Mouse (Mus musculus) heart, embryonic 14.5 days (tissue): ENCODE results near the gene Xpnpep2. TPM values are rescaled to one million over a fixed set of nuclear protein-coding genes. Genes with fewer than 3 reads are reported as not detected.
A peak's percentile ranks its signal among the peaks of the same experiment; 100 is the strongest.

Source experiments
- ATAC-seq: fragments of 200-750 bp; cut with Nextera tagmentation; 2 replicates; pipeline ENCODE4 v1.8.0; 2017; ENCODE audit warnings: low read depth, moderate TSS enrichment; ENCODE audit not compliant: insufficient number of reproducible peaks, insufficient read depth, low FRiP score
- H3K27ac ChIP-seq, 2 experiments: fragments of 200-500 bp in 1 of 2; fragments of 300-500 bp in 1 of 2; sonication (generic) in 1 of 2; replicated peaks in 1 of 2; 2 replicates each; pipeline ENCODE4 v1.5.1; 2012 to 2014; ENCODE audit warnings: low read depth in 2 of 2, low read length in 2 of 2, control low read depth in 1 of 2, mild to moderate bottlenecking in 1 of 2, mixed read lengths in 1 of 2; ENCODE audit not compliant: control insufficient read depth in 1 of 2, insufficient read depth in 1 of 2
- H3K27me3 ChIP-seq: fragments of 300-500 bp; sonication (generic); 2 replicates; pipeline ENCODE4 v1.6.1; 2014; ENCODE audit warnings: mild to moderate bottlenecking, low read length, control low read depth; ENCODE audit not compliant: control insufficient read depth, insufficient read depth
- H3K36me3 ChIP-seq: fragments of 300-500 bp; sonication (generic); 2 replicates; pipeline ENCODE4 v1.6.1; 2014; ENCODE audit warnings: mild to moderate bottlenecking, control low read depth, low read length, mixed read lengths; ENCODE audit not compliant: control insufficient read depth, insufficient read depth
- H3K4me1 ChIP-seq, 2 experiments: fragments of 200-500 bp in 1 of 2; fragments of 300-500 bp in 1 of 2; sonication (generic) in 1 of 2; 2 replicates each; pipeline ENCODE4 v1.6.1; 2012 to 2014; ENCODE audit warnings: low read length in 2 of 2, control low read depth in 1 of 2, mixed read lengths in 1 of 2; ENCODE audit not compliant: control insufficient read depth in 2 of 2, insufficient read depth in 2 of 2
- H3K4me2 ChIP-seq: fragments of 300-500 bp; sonication (generic); 2 replicates; pipeline ENCODE4 v1.6.1; 2014; ENCODE audit warnings: mild to moderate bottlenecking, low read length
- H3K4me3 ChIP-seq, 2 experiments: fragments of 200-500 bp in 1 of 2; fragments of 300-500 bp in 1 of 2; sonication (generic) in 1 of 2; 2 replicates each; pipeline ENCODE4 v1.5.1; 2012 to 2014; ENCODE audit warnings: low read length in 2 of 2, mild to moderate bottlenecking in 2 of 2, control low read depth in 1 of 2, low read depth in 1 of 2, moderate library complexity in 1 of 2; ENCODE audit not compliant: control insufficient read depth in 1 of 2, insufficient read depth in 1 of 2
- H3K9ac ChIP-seq: fragments of 300-500 bp; sonication (generic); 2 replicates; pipeline ENCODE4 v1.6.1; 2014; ENCODE audit warnings: mild to moderate bottlenecking, low read length
- H3K9me3 ChIP-seq: fragments of 300-500 bp; sonication (generic); 2 replicates; pipeline ENCODE4 v1.6.1; 2016; ENCODE audit warnings: low read length, control low read depth; ENCODE audit not compliant: control insufficient read depth
- WGBS: fragments of 180-500 bp; shearing (Covaris S2); extraction: QIAGEN DNeasy Blood & Tissue Kit; methylation state at CpG from one replicate; pipeline ENCODE4 v1.1.7; 2014; 5-methylcytosine and 5-hydroxymethylcytosine counted together
- polyA plus RNA-seq: library from polyadenylated mRNA; unstranded; fragments of >200 nt; fragmentation: Nextera tagmentation; extraction: Ambion mirVana; gene quantifications from 2 replicates; pipeline ENCODE4 v1.2.1, GENCODE M21; 2014

Gene Xpnpep2
- polyA plus RNA-seq, 1 experiment from 2014 or later = 0.72 TPM

DNA sequence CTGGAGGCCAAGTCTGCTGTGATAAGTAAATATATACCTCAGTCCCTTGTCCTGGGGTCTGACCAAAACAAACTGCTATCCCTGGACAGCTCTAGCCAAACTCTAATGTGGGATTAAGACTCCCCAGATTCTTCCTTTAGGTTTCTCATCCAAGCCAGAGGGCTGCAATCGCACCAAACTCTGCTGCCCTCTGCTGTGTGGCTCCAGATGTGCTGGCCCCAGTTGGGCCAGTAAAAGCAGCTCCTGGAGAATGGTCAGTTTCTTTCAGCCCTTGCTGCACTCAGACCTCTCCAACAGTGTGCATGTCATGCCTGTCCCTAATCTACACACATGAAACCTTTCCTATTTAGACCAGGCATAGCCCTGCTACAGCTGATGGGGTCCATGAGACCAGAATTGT lies 8.7 kb upstream of the Xpnpep2 start:
- Histone ChIP-seq H3K27me3 (0 out of 2 replicates have a peak, but pooled peaks cover 3% of the 10 kb centered on the region), H3K4me3 (no peak overlapping the region), H3K27ac (no peak overlapping the region), H3K36me3 (no peaks in the 10 kb centered on the region), H3K4me2 (no peak overlapping the region), H3K9me3 (no peaks in the 10 kb centered on the region), H3K4me1 (no peaks in the 10 kb centered on the region), H3K9ac (no peak overlapping the region)
- no peak for ATAC-seq
- 31% methylated on average over 1 of the region's 1 CpGs for WGBS

GRCm38 (mm10) chrX:48103256-48103655 lies 5.3 kb upstream of the Xpnpep2 start:
- no peaks in the 10 kb centered on the region for H3K36me3 ChIP-seq
- no peak for ATAC-seq
- no peaks in the 10 kb centered on the region for H3K27me3 ChIP-seq
- H3K9me3 ChIP-seq = no peaks in the 10 kb centered on the region
- no peaks in the 10 kb centered on the region; a peak in 1 of 4 replicates for H3K4me1 ChIP-seq
- H3K4me2 ChIP-seq = no peak overlapping the region
- H3K4me3 ChIP-seq = no peak overlapping the region
- H3K9ac ChIP-seq = no peak overlapping the region
- H3K27ac ChIP-seq = no peak overlapping the region
- 77% methylated on average over 3 of the region's 3 CpGs for WGBS

DNA sequence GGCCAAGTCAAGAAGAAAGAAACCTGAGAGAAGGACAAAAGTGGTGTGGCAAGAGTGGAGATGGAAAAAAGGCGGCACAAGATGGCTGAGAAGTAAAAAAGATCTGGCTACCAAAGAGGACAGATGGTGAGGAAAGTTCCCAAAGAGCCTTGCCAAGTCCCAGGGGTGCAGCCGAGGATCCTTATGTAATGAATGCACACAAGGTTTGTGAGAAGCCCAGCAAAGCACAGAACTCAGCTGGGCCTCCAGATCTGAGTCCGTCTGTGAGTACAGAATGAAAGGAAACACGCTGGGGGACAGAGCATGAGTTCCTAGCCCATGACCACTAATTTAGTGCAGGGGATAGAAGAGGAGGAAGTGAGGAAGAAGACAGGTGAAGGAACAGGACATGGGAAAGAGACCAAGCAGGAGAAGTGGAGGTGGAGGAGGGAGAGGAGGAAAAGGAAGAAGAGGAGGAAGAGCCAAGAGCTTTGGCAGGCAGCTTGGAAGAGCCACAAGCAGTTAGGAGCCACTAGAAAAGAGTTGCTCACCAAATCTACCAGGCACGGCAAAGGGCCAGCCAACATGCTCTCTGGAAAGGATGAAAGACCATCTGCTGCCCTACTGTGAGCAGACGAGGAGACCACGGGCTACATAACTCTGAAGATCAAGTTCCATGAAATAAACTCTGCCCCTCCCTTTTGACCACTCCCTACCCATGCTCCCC lies 3.6 kb upstream of the Xpnpep2 start:
- no peaks in the 10 kb centered on the region for H3K27me3 ChIP-seq
- 75% methylated on average over 7 of the region's 7 CpGs for WGBS
- no peak overlapping the region for H3K27ac ChIP-seq
- H3K9ac ChIP-seq = no peak overlapping the region
- H3K4me2 ChIP-seq = no peak overlapping the region
- no peaks in the 10 kb centered on the region for H3K36me3 ChIP-seq
- H3K9me3 ChIP-seq = no peaks in the 10 kb centered on the region
- no peak for ATAC-seq
- H3K4me3 ChIP-seq = no peak overlapping the region
- no peaks in the 10 kb centered on the region; a peak in 1 of 4 replicates for H3K4me1 ChIP-seq

DNA sequence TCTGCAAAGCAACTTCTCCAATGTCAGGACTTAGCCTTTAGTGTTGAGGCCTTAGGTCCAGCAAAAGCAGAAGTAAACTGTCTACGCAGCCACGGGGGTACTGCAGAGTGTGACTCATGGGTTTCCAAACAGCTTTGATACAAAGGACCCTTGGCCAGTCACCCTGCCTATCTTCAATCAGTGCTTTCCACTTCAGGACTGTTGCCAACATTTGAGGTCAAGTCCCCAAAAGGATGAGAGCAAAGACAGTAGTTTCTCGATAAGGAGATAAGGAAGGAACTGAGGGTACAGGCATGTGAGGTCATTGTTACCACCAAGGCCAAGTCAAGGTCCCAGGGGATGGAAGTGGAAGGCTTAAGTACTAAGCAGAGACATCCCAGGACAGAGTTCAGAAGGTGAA lies 2.3 kb upstream of the Xpnpep2 start:
- Histone ChIP-seq H3K9ac (no peak overlapping the region), H3K9me3 (no peaks in the 10 kb centered on the region), H3K36me3 (no peaks in the 10 kb centered on the region), H3K27ac (no peak overlapping the region), H3K27me3 (no peaks in the 10 kb centered on the region), H3K4me2 (no peak overlapping the region), H3K4me1 (no peaks in the 10 kb centered on the region; a peak in 1 of 4 replicates), H3K4me3 (no peak overlapping the region)
- WGBS = 45% methylated on average over 3 of the region's 3 CpGs
- ATAC-seq = no peak

DNA sequence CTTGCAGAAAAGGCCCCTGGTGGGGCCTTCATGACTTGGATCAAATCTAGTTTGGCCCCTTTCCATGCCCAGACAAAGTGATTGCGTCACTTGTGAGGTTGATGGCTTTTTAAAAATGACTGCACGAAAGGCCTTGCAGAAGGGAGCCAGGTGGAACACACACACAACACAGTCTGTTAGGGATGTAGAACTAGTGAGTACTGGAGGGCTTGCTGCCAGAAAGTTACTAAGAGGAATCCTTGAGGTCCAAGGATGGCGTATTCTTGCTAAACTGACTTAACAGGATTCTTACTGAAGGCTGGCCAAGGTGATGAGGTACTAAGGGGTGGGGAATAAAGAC lies 761 bp downstream of the Xpnpep2 start:
- no peaks in the 10 kb centered on the region for H3K36me3 ChIP-seq
- H3K9me3 ChIP-seq = no peaks in the 10 kb centered on the region
- H3K27me3 ChIP-seq = no peaks in the 10 kb centered on the region
- no peak for ATAC-seq
- H3K4me3 ChIP-seq = no peak overlapping the region
- H3K4me1 ChIP-seq = no peaks in the 10 kb centered on the region; a peak in 1 of 4 replicates
- WGBS = 75% methylated on average over 3 of the region's 3 CpGs
- H3K27ac ChIP-seq = no peak overlapping the region
- no peak overlapping the region for H3K4me2 ChIP-seq
- no peak overlapping the region for H3K9ac ChIP-seq

DNA sequence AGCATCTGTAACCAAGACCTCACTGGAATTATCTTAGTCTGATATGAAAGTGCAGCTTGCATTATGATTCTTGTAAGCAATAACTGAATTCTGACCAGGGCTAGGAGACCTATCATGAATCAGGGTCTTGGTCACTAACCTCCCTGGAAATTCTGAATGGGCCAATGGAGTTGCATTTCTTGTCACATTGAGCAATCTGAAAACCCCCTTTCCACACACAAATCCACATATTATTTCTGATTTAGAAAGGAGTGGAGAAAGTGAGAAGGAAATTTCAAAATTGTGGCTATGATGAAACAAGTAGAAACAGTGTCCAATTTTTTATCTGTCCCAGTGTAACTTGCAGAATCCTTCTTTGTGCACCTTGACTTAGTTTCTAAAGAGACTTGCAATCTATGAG lies 10.8 kb downstream of the Xpnpep2 start:
- H3K36me3 ChIP-seq = no peaks in the 10 kb centered on the region
- H3K27me3 ChIP-seq = peaks cover 16% of the 10 kb centered on the region
- no peak overlapping the region for H3K27ac ChIP-seq
- no peak overlapping the region for H3K4me2 ChIP-seq
- H3K9me3 ChIP-seq = no peaks in the 10 kb centered on the region
- no peak for ATAC-seq
- H3K9ac ChIP-seq = no peak overlapping the region
- no peaks in the 10 kb centered on the region for H3K4me1 ChIP-seq
- no peak overlapping the region for H3K4me3 ChIP-seq

DNA sequence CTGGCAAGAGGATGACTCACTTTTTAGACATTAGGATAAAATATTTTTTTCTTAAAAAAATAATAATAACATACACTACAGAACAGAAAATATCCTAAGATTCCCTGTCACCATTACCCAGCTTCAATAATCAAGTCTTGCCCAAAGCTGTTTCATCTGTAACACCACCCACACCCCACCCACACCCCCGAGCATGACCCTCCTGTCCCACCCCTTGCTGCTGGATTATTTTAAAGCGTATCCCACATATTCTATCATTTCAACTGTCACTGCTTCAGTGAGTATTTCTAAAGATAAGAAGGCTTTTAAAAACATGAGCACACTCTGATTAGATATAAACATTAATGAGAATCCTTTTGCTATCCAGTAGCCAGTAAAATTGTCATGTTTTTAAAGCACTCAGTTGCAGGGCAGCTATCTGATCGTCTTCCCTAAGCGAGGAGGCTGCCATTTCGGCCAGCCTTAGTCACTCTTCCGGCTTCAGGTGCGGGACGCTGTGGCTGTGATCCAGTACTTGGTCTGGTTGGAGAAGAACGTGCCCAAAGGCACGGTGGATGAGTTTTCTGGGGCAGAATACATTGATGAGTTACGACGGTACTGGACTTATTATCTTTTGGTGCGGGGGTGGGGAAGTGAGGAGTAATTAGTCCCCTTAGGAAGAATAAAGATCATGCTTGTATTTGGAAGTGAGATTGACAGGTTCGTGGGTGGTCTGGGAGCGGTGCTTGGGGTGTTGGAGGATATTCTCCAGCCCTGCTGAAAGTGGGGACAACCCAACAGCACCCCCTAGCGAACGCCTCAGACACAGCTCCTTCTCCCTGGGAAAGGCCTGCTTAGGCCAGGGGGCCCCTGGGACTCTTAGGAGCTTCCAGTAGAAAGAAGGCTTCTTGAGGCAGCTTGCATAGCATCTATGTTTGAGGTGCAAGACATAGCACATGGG lies 15.9 kb downstream of the Xpnpep2 start:
- WGBS = 24% methylated on average over 17 of the region's 17 CpGs
- H3K4me1 ChIP-seq = no peaks in the 10 kb centered on the region
- H3K27me3 ChIP-seq = peaks cover 7% of the 10 kb centered on the region; the same call in 1 of the 2 replicates
- no peak overlapping the region for H3K9ac ChIP-seq
- no peak overlapping the region for H3K27ac ChIP-seq
- peak overlapping the region in 1 of 2 experiments; percentile 25; a peak in 2 of 4 replicates for H3K4me3 ChIP-seq
- H3K36me3 ChIP-seq = no peaks in the 10 kb centered on the region
- H3K9me3 ChIP-seq = no peaks in the 10 kb centered on the region
- ATAC-seq = no peak
- H3K4me2 ChIP-seq = peak overlapping the region; percentile 56
